Mouse (Mus musculus) embryonic facial prominence, embryonic 12.5 days (tissue): ENCODE data around the gene Abhd17a. TPM values are rescaled to one million over a fixed set of nuclear protein-coding genes. Genes with fewer than 3 reads are reported as not detected.
A peak's percentile ranks its signal among the peaks of the same experiment; 100 is the strongest.

Source experiments
- ATAC-seq: fragments of 200-750 bp; cut with Nextera tagmentation; 2 replicates; pipeline ENCODE4 v1.8.0; 2017; ENCODE audit not compliant: insufficient number of reproducible peaks, insufficient read depth, low FRiP score, low TSS enrichment
- H3K27ac ChIP-seq: fragments of 300-500 bp; sonication (generic); 2 replicates; pipeline ENCODE4 v1.5.1; 2016; ENCODE audit warnings: mild to moderate bottlenecking
- H3K27me3 ChIP-seq: fragments of 300-500 bp; sonication (generic); 2 replicates; pipeline ENCODE4 v1.6.1; 2016; ENCODE audit warnings: mild to moderate bottlenecking, moderate library complexity
- H3K36me3 ChIP-seq: fragments of 300-500 bp; sonication (generic); 2 replicates; pipeline ENCODE4 v1.6.1; 2016; ENCODE audit warnings: mild to moderate bottlenecking
- H3K4me1 ChIP-seq: fragments of 300-500 bp; sonication (generic); 2 replicates; pipeline ENCODE4 v1.6.1; 2016
- H3K4me2 ChIP-seq: fragments of 300-500 bp; sonication (generic); replicated peaks from 2 replicates; pipeline ENCODE4 v1.6.1; 2016; ENCODE audit warnings: mild to moderate bottlenecking, moderate library complexity
- H3K4me3 ChIP-seq: fragments of 300-500 bp; sonication (generic); 2 replicates; pipeline ENCODE4 v1.5.1; 2016; ENCODE audit warnings: mild to moderate bottlenecking
- H3K9ac ChIP-seq: fragments of 300-500 bp; sonication (generic); 2 replicates; pipeline ENCODE4 v1.6.1; 2016; ENCODE audit warnings: mild to moderate bottlenecking, moderate library complexity
- H3K9me3 ChIP-seq: fragments of 300-500 bp; sonication (generic); 2 replicates; pipeline ENCODE4 v1.6.1; 2016; ENCODE audit warnings: mild to moderate bottlenecking, moderate library complexity
- WGBS: fragments of 180-500 bp; shearing (Covaris S2); methylation state at CpG from one replicate; pipeline ENCODE4 v1.1.7; 2016; 5-methylcytosine and 5-hydroxymethylcytosine counted together
- polyA plus RNA-seq: library from polyadenylated mRNA; unstranded; fragments of >200 nt; fragmentation: Nextera tagmentation; extraction: Ambion mirVana; gene quantifications from 2 replicates; pipeline ENCODE4 v1.2.1, GENCODE M21; 2016

The Abhd17a gene
- polyA plus RNA-seq, 1 experiment from 2014 or later = 123 TPM

GRCm38 (mm10) chr10:80584642-80585552 is 5.2 kb downstream of the Abhd17a start:
- no peak for ATAC-seq
- WGBS = 72% methylated on average over 12 of the region's 12 CpGs
- Histone ChIP-seq H3K27me3 (no peaks in the 10 kb centered on the region), H3K4me3 (no peak overlapping the region), H3K9me3 (no peaks in the 10 kb centered on the region), H3K9ac (no peak overlapping the region), H3K27ac (no peak overlapping the region), H3K4me2 (no peak overlapping the region), H3K36me3 (peaks cover 36% of the 10 kb centered on the region), H3K4me1 (peaks cover 19% of the 10 kb centered on the region)

GRCm38 (mm10) chr10:80584045-80584488 is 6.1 kb downstream of the Abhd17a start:
- H3K36me3 ChIP-seq = peaks cover 36% of the 10 kb centered on the region
- no peak overlapping the region for H3K4me3 ChIP-seq
- H3K4me2 ChIP-seq = no peak overlapping the region
- H3K9ac ChIP-seq = no peak overlapping the region
- H3K27me3 ChIP-seq = no peaks in the 10 kb centered on the region
- no peaks in the 10 kb centered on the region for H3K9me3 ChIP-seq
- WGBS = 66% methylated on average over 12 of the region's 12 CpGs
- ATAC-seq = no peak
- H3K27ac ChIP-seq = no peak overlapping the region
- H3K4me1 ChIP-seq = peaks cover 17% of the 10 kb centered on the region

GRCm38 (mm10) chr10:80583047-80583446 is 7.1 kb downstream of the Abhd17a start:
- Histone ChIP-seq H3K36me3 (peaks cover 36% of the 10 kb centered on the region), H3K4me1 (peaks cover 13% of the 10 kb centered on the region; the same call in 1 of the 2 replicates), H3K9me3 (no peaks in the 10 kb centered on the region), H3K4me2 (no peak overlapping the region), H3K27me3 (no peaks in the 10 kb centered on the region), H3K27ac (no peak overlapping the region), H3K9ac (no peak overlapping the region), H3K4me3 (no peak overlapping the region)
- 80% methylated on average over 5 of the region's 5 CpGs for WGBS
- ATAC-seq = no peak

GRCm38 (mm10) chr10:80578911-80579310 is 11.2 kb downstream of the Abhd17a start:
- no peak overlapping the region for H3K9ac ChIP-seq
- no peaks in the 10 kb centered on the region for H3K27me3 ChIP-seq
- peak overlapping the region; percentile 96 for H3K4me2 ChIP-seq
- H3K4me3 ChIP-seq = peak overlapping the region; percentile 85
- WGBS = 9% methylated on average over 8 of the region's 8 CpGs
- no peak for ATAC-seq
- H3K27ac ChIP-seq = peak overlapping the region; percentile 93; the same call in 1 of the 2 replicates
- peaks cover 24% of the 10 kb centered on the region for H3K4me1 ChIP-seq
- H3K9me3 ChIP-seq = no peaks in the 10 kb centered on the region
- H3K36me3 ChIP-seq = peaks cover 16% of the 10 kb centered on the region

GRCm38 (mm10) chr10:80578131-80578750 is 11.9 kb downstream of the Abhd17a start:
- Histone ChIP-seq H3K4me2 (peak overlapping the region; percentile 96), H3K4me3 (peak overlapping the region; percentile 85), H3K27me3 (no peaks in the 10 kb centered on the region), H3K9ac (peak overlapping the region; percentile 81; the same call in 1 of the 2 replicates), H3K4me1 (peaks cover 30% of the 10 kb centered on the region), H3K27ac (peak overlapping the region; percentile 93), H3K9me3 (no peaks in the 10 kb centered on the region), H3K36me3 (peaks cover 9% of the 10 kb centered on the region)
- under 1% methylated on average over 29 of the region's 29 CpGs for WGBS
- ATAC-seq = peak; percentile 1

- ATAC-seq = peak; percentile 71
Measured at GRCm38 (mm10) chr10:80577195-80578130, 12.7 kb downstream of the Abhd17a start, which contains the start of gene Klf16. Gene Klf16, minus strand, starts transcription at chr10:80577321.

GRCm38 (mm10) chr10:80576351-80577194 is 13.6 kb downstream of the Abhd17a start:
- H3K36me3 ChIP-seq = 0 out of 2 replicates have a peak, but pooled peaks cover 4% of the 10 kb centered on the region
- no peaks in the 10 kb centered on the region for H3K27me3 ChIP-seq
- H3K4me2 ChIP-seq = peak overlapping the region; percentile 96
- no peaks in the 10 kb centered on the region for H3K9me3 ChIP-seq
- H3K9ac ChIP-seq = peak overlapping the region; percentile 81
- peaks cover 35% of the 10 kb centered on the region for H3K4me1 ChIP-seq
- WGBS = under 1% methylated on average over 85 of the region's 96 CpGs
- peak overlapping the region; percentile 85 for H3K4me3 ChIP-seq
- H3K27ac ChIP-seq = peak overlapping the region; percentile 93
- ATAC-seq = no peak

More at GRCm38 (mm10) chr10:80577195-80578130, 12.7 kb downstream of the Abhd17a start, which contains the start of gene Klf16:
- peak within 1 kb of the TSS; percentile 96 for H3K4me2 ChIP-seq
- peaks cover 5% of the 10 kb centered on the region; the same call in 1 of the 2 replicates for H3K36me3 ChIP-seq
- H3K27me3 ChIP-seq = no peaks in the 10 kb centered on the region
- no peaks in the 10 kb centered on the region for H3K9me3 ChIP-seq
- peak within 1 kb of the TSS; percentile 81 for H3K9ac ChIP-seq
- peak within 1 kb of the TSS; percentile 85 for H3K4me3 ChIP-seq
- WGBS = under 1% methylated on average over 62 of the region's 97 CpGs
- H3K4me1 ChIP-seq = peaks cover 31% of the 10 kb centered on the region
- peak within 1 kb of the TSS; percentile 93 for H3K27ac ChIP-seq

GRCm38 (mm10) chr10:80575925-80576324 is 14.2 kb downstream of the Abhd17a start:
- Histone ChIP-seq H3K27ac (no peak overlapping the region), H3K4me3 (peak overlapping the region; percentile 85), H3K4me2 (peak overlapping the region; percentile 96), H3K9ac (peak overlapping the region; percentile 81), H3K36me3 (no peaks in the 10 kb centered on the region), H3K9me3 (no peaks in the 10 kb centered on the region), H3K27me3 (no peaks in the 10 kb centered on the region), H3K4me1 (peaks cover 41% of the 10 kb centered on the region)
- no peak for ATAC-seq
- 13% methylated on average over 17 of the region's 17 CpGs for WGBS

- H3K9ac ChIP-seq = no peak overlapping the region
- H3K4me2 ChIP-seq = peak overlapping the region; percentile 96
- H3K36me3 ChIP-seq = no peaks in the 10 kb centered on the region
- H3K4me1 ChIP-seq = peaks cover 49% of the 10 kb centered on the region
- no peak overlapping the region for H3K4me3 ChIP-seq
- 68% methylated on average over 3 of the region's 3 CpGs for WGBS
- ATAC-seq = no peak
- H3K27me3 ChIP-seq = no peaks in the 10 kb centered on the region
- H3K27ac ChIP-seq = no peak overlapping the region
- no peaks in the 10 kb centered on the region for H3K9me3 ChIP-seq
Measured at GRCm38 (mm10) chr10:80574896-80575295, 15.2 kb downstream of the Abhd17a start.

- H3K9ac ChIP-seq = peak overlapping the region; percentile 19; the same call in 1 of the 2 replicates
- H3K4me1 ChIP-seq = peaks cover 52% of the 10 kb centered on the region
- no peak for ATAC-seq
Measured at GRCm38 (mm10) chr10:80573944-80574343, 16.2 kb downstream of the Abhd17a start.

More at GRCm38 (mm10) chr10:80573944-80574343, 16.2 kb downstream of the Abhd17a start:
- Histone ChIP-seq H3K9me3 (no peaks in the 10 kb centered on the region), H3K27me3 (no peaks in the 10 kb centered on the region), H3K4me3 (no peak overlapping the region), H3K27ac (no peak overlapping the region), H3K36me3 (no peaks in the 10 kb centered on the region), H3K4me2 (no peak overlapping the region)
- WGBS = 54% methylated on average over 9 of the region's 9 CpGs
